Mouse (Mus musculus): ENCODE data around the gene Mtus2.
A peak's percentile ranks its signal among the peaks of the same experiment; 100 is the strongest.

Mtus2 gene

DNA sequence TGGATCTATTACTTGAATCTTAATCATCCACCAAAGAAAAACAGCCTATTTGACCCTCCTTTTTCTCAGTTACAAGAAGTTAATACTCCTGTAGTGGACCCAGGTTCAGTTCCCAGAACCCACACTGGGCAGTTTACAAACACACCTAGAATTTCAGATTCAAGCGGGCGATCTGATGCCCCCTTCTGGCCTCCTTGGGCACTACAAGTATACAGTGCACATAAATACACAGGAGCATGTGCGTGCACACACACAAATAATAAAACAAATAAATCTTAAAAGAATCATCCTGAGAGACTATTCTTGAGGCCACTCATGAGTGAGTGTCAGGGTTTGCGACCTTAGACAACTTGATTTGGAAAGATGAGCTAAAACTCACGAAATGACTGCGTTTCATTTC, 150.2 kb downstream of the Mtus2 start:
- DNase-seq (ENCODE audit: extremely low read depth, insufficient read length, low spot score) = no peak

DNA sequence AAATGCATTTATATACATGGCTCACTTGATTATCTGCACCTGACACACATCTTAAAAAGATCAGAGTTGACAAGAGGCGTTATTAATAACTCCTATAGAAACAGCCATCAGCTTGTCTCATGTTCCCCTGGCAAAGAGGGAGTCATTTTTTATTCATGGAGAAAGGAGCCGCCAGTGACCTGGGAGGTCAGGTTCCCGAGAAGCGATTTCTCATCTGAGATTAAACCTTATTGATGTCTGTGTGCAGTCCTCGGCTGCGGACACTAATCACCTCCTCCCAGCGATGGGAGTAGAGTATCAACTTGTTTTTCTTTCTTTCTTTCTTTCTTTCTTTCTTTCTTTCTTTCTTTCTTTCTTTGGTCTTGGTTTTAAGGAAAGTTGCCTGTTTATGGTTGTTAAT, 150.8 kb downstream of the Mtus2 start:
- no peak for DNase-seq (ENCODE audit: extremely low read depth, insufficient read length, low spot score)

DNA sequence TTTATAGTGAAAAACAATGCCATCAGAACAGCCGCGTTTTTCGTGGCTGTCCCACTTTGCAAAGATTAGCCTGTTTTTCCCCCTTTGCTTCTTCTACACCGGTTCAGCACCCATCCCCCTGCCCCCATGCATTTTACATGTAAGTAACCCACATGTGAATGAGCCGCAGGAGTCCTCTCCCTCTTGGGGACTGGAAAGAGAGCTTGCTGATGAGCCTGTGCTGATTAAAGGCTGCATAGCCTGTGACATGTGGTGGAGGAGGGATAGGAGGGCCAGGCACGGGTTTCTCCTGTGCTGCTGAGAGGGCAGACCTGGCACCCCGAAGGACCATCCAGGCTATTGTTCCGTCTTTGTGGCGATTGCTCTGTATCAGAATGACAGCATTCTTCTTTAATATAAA, 151.2 kb downstream of the Mtus2 start:
- no peak for DNase-seq (ENCODE audit: extremely low read depth, insufficient read length, low spot score)

DNA sequence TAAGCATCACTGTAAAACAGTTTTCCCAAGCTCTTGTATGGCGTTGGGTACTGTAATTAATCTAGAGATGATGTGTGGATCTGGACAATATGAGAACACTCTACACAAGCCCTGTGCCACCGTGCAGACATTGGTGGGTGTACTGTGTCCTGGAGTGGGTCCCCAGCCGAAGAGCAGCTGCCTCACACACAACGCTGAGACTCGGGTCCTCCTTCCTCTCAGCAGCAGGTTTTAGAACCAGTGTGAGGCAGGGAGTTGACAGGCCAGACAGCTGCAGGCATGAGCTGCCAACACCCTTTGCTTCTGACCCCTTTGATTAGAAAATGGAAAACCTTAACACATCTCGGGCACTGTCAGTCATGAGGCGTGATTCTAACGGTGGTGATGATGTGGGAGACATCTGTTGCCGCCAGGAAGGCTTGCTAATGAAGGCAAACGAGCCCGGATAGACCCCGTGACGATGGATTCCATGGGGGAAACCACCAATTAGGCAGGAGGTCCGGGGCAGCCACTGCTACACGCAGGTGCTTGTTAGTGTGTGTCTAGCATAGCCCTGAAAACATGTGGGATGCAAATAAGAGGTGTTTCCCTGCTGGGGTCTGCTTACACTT, 158.2 kb downstream of the Mtus2 start:
- DNase-seq (ENCODE audit: extremely low read depth, insufficient read length, low spot score) = no peak

DNA sequence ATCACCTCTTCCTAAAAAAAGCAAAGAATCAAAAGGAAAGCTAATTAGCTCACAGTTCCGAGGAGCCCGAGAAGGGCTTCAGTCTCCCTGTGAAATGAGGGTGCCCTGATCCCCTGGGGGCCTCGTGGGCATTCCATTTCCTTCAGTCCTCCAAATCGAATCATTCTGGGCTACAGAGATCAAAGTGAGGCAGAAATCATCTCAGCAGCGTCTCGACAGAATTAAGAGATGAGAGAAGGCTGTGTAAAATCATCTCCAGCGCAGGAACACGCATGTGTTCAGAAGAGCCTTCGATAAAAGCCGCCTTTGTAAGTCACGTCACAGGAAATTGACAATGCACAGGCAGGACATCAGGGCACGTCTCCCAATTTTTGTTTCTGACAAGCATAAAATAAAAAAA, 167.2 kb downstream of the Mtus2 start:
- DNase-seq (ENCODE audit: extremely low read depth, insufficient read length, low spot score) = no peak

DNA sequence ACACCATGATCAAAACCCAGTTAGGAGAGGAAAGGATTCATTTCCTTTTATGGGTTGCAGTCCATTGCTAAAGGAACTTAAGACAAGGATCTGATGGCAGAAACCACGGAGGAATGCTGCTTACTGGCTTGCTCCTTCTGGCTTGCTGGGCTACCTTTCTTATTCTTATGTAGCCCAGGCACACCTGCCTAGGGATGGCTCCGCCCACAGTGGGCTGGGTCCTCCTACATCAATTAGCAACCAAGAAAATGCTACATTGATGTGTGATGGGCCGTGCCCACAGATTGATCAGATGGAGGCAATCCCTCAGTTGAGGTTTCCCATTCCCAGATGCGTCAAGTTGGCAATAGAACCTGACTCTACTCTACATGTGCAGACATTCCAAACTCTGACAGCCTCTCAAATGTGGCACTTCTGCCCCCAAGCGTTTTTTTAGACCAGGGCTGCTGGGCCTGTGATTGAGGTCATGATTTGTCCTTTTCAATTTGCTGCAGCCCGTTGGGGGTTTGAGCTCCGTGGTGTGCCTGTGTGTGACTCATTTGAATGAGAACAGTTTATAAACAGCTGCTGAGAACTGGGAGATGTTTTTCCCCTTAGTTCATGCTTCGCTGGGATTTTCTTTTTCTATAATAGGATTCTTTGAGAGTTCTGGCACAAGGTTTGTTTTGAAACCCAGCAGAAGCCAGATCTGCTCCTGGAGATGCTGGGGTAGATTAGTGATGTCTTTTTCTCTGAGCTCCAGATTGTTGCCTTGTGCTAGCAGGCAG, 173.8 kb downstream of the Mtus2 start:
- peak; percentile 19 for DNase-seq (ENCODE audit: extremely low read depth, insufficient read length, low spot score)

DNA sequence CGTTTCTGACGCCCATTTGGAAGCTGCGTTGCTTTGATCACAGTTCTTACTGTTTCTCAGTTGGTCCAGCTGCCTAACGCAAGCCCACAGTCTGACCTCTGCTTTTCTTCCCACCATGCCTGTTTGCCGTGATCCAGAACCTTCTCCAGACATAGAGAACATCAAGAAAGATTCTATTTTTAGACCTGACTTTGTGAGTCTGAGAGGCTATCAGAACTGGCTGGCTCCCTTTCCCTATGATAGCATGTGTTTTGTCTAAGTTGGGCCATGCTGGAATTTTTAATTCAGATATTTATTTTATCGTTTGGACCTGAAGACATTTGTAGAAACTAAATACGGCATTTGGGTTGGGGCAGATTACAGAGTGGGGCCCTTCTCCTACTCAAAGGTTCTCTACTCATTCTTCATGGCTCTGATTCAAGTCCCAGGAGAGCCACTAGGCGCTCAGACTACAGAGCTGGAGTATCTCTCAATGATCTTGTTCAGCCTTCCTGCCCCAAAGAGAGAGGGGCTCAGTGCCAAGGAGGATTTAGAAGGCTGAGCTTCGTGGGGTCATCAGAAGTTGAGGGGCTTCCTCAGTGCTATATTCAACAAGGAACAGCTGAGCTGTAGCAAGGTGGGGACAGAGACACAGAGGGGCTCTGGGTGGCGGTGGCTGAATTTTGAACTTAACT, 174.5 kb downstream of the Mtus2 start:
- DNase-seq (ENCODE audit: extremely low read depth, insufficient read length, low spot score) = no peak

DNA sequence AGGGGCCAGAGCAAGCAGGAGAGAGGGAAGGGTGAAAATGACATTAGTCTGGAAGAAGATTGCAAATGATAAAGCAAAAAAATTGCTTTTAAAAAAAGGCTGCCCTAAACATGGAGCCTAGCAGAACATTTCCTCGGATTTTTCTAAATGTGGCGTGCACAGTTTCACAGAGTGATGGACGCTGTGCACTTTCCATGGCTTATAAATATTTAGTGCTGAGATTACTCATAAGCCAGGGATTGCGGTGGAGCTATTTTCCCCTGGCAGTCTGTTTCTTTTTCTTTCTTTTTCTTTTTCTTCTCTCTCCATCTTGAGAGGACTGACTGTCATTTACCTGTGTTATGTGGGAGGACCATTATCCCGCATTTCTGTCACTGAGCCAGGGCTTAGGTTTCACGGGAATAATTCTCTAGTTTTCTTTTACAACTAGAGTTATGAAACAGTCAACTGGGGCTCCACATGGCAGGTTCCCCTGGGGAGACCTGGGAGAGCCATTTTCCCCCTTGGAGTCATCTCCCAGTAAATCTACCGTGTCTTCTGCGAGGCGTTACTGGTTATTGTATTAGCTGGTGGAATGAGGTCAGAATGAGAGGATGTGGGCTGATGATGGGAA, 176.4 kb downstream of the Mtus2 start:
- DNase-seq (ENCODE audit: extremely low read depth, insufficient read length, low spot score) = no peak

DNA sequence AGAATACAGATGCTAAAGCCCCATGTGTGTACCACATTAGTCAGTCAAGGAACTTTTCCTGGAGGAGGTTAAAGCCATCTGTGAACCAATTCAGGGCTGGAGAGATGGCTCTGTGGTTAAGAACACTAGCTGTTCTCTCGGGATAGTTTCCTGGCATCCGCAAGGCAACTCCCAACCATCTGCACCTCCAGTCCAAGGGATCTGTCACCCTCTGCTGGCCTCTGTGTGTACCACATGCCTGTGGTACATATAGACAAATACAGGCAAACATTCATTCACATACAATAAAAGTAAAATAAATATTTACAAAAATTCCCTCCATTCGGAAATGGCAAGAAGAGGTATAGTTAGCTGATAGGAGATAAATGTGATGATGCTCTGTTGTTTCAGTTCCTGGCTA, 184.5 kb downstream of the Mtus2 start:
- DNase-seq (ENCODE audit: extremely low read depth, insufficient read length, low spot score) = no peak

DNA sequence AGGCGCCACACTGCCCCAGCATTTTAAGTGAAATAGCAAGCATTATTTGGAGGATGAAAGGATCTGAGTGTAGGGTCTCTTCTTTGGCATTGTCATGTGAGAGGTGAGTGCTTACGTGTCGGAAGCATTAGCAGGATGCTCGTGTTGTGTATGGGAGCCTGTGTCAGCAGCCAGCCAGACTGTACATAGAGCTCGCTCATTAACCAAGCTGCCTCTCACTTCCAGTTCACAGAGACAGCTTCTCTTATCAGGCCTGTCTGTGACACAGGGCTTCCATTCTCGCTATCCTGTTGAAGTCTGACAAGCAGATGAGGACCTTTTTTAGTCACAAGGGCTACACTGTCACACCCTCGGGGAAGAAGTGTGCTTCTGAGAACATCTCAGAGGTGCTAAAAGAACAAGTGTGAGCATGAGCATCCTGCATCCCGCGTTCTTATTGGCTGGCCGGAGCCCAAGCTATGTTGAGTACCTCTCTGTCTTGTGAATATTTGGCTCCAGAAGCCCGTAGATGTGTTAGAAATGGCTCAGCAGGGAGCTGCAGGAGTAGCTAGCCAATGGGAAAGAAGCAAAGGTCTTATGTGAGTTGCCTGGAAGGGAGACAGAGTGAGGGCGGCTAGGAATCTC, 189.2 kb downstream of the Mtus2 start:
- no peak for DNase-seq (ENCODE audit: extremely low read depth, insufficient read length, low spot score)

DNA sequence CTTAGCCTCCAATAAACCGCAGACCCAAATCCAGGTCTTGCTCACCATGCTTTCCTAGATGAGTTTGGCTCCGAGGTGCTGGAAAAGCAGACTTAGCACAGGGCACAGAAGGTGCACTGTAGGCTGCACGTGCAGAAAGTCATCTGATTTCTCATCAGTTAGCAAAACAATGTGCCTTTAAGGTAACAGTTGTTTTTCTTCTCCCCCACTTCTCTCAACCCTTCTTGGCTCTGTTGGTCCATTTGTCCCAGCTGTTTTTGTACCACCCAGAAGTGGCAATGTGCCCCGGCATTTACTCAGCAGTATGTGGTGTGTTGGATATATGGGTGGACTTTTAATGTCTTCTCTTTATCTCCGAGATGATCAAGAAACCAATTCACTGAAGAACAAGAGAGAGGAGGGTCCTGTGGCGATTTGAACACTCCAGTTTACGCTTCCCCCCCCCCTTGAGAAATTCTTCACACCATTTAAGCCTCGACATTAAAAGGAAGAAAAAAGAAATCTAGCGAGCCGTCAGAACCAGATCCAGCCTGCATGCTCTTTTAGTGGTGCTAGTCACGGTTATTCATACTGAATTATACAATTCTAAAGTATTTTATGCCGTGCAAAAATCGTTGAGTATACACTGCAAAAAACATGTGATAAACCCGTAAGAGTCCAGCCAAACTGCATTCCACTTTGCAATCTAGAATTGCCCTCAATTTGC, 194.9 kb downstream of the Mtus2 start:
- no peak for DNase-seq (ENCODE audit: extremely low read depth, insufficient read length, low spot score)

DNA sequence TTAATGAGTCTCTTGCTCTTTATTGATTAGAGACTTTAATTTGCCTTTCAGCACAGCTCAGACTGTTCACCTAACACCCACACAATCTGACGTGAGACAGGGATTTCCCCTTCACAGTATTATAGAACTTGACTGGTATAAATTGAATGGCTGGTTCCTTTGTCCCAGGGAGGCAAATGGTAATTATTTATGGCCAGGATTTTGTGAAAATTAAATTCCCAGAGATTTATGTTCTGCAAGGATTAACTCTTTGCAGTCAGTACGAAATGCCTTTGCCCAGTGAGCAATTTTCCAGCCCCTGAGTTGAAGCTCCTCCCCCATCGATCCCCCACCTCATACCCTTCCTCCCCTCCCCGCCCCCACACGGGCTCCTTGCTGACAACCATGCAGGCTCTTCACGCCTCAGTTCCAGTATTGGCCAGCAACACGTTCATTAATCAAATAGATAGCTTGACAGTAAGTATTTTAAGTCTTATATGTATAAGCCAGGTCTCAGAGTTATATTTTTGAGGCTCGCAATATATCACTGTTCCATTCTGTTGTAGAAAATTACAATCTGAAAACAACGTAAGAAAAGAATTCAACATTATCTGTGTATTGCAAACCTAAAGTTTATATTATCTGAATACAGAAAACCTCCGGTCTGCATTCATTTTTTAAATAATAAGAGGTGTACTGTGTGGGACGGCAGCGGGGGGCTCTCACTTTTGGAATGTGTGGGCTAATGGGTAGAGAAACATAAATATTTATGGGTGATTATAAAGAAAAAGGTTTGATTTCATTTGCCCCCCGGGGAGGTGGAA, 195.7 kb downstream of the Mtus2 start:
- no peak for DNase-seq (ENCODE audit: extremely low read depth, insufficient read length, low spot score)

DNA sequence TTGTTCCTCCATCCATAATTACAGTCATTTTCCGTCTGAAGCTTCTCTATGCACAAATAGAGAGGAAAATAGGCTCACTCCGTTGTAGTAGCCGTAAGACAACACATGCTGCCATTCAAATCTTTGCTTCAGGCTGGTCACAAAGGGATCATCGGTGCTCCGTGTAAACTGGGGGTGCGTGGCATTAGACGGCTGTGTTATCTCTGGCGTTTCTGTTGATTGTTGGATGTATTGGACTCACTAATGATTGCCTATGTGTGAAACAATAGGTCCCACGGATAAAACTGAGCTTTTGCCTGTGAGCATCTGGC, 196.2 kb downstream of the Mtus2 start:
- DNase-seq (ENCODE audit: extremely low read depth, insufficient read length, low spot score) = no peak

DNA sequence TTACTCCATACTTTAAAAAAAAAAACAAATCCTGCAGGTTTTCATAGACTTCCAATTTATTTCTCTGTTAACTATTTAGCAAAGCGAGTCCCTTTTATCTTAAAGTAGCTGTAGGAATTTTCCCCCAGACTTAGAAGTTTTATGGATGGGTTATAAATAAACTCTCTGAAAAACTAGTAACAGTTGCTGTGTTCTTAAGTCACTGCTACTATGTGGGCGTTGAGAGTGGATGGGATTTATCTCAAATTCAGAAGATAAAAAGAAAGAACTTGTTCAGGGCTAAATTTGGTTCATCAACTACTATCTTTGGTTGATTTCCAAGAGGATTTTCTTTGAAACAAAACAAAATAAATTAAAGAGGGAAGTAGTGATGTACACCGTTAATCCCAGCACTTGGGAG, 197.6 kb downstream of the Mtus2 start:
- no peak for DNase-seq (ENCODE audit: extremely low read depth, insufficient read length, low spot score)

DNA sequence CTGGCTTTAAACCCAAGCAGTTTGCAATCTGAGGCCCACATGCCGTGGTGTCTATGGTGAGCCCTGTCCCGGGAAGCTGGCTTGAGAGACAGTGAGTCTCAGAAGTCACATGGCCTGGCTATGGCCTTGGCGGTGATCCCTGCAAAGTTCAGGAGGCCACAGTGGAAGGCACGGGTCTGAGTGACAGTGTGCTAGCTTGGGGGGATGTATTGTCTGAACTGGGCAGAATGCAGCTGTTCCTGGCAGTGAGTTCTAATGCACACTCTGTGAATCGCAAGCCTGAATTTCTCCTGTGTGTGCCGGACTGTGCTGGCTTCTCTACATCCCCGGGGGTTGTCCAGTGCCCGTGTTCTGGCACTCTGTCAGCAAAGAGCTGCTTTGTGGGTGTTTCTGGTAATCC, 202.2 kb downstream of the Mtus2 start:
- no peak for DNase-seq (ENCODE audit: extremely low read depth, insufficient read length, low spot score)

DNA sequence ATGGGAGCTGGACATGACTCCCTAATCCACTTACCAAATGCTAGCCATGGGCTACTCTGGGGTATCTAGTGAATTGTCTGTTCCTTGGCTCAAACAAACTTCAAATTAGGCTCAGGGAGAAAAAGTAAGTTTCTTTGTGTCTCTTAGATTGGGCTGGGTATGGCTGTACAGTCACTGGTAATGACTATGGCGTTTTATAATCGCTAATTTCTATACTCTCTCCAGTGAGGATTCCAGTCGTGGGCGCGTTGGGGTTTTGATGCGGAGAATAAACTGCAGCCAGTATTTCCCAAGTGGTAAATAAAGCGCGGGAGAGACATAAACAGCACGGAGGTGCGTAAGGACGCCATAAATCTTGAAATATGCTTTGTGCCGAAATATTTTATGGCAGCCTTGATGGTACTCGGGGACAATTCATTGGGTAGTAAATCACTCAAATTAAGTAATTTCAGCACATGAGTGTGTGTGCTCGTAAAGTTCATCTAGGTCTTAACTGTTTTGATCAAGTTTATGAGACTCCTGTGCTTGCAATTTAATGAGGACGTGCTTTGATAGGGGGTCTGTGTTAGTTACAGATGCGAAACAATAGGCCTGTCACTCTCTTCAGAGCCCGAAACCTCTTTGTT, 203.5 kb downstream of the Mtus2 start:
- DNase-seq (ENCODE audit: extremely low read depth, insufficient read length, low spot score) = no peak

DNA sequence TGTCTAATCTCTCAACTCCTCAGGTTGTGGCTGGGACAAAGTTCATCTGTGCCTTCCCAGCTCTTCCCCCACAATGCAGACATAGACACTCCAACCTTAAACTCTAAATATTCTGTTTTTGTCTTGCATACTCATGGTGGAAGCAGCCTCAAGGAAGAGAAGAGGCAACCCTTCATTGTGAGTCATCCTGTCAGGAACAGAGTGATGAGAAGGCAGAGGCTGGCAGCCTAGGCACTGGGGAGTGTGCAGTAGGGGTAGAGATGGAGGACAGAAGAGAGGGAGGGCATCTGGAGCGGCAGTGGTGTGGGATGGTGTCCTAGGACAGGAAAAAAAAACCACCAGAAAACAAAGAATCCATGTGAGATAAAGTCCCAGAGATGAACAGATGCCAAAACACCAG, 208.0 kb downstream of the Mtus2 start:
- no peak for DNase-seq (ENCODE audit: extremely low read depth, insufficient read length, low spot score)

DNA sequence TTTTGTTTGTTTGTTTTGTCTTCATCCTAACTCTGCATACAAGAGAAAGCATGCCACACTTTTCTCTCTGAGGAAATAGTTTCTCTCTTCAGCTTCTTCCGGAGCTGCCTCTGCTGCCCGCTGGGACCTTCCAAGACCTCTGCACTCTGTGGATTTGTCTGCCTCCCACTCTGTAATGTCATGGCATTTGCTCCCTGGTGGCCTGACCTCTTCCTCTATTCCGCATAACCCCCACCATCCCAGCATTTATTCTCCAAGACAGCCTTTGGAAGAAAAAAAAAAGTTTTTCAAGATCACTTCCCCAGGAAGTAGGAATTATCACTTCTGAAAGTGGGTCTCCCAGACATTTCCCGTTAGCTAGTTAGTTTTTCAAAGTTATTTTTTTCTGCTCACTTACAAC, 218.0 kb downstream of the Mtus2 start:
- no peak for DNase-seq (ENCODE audit: extremely low read depth, insufficient read length, low spot score)

DNA sequence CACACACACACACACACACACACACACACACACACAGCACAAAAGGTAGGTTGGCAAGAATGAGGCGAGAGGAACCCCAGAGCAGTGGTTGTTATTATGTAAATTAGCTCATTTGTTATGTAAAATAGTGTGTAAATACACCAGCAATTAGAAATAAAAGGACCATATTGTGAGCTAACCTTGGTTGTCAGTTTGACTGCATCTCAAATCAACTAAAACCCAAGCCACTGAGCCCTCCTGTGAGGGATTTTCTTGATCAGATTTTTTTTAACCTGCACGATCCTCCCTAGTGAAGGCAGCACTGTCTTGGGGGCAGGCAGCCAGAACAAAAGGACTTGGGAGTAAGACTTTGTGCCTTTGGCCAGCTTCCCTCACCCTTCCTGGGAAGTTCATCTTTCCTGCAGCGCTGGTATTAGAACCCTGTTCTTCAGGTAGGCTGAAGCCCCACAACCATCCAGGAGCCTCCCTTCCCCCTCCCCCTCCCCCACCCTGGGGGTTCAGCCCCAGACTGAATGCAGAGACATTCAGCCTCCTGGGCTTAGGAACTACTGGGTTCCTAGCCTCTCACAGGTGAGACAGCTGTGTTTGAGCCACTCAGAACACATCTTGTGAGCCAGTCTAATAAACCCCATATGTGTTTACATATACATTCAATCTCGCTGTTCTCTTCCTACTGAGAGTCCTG, 218.8 kb downstream of the Mtus2 start:
- no peak for DNase-seq (ENCODE audit: extremely low read depth, insufficient read length, low spot score)

All from 3134 (cell line).